Mouse (Mus musculus) forebrain, embryonic 14.5 days (tissue): ENCODE measurements around the gene Prpf4. TPM values are rescaled to one million over a fixed set of nuclear protein-coding genes. Genes with fewer than 3 reads are reported as not detected.

Source experiments
- ATAC-seq: fragments of 200-750 bp; cut with Nextera tagmentation; 2 replicates; pipeline ENCODE4 v1.8.0; 2017; ENCODE audit warnings: mild to moderate bottlenecking, moderate library complexity
- DNase-seq: peaks from one replicate; pipeline ENCODE4 v3.0.0-alpha.2; 2015; ENCODE audit warnings: low spot score
- H3K27ac ChIP-seq: fragments of 300-500 bp; sonication (generic); 2 replicates; pipeline ENCODE4 v1.5.1; 2014; ENCODE audit warnings: low read depth, mild to moderate bottlenecking, control low read depth, low read length, moderate library complexity
- H3K27me3 ChIP-seq: fragments of 300-500 bp; sonication (generic); replicated peaks from 2 replicates; pipeline ENCODE4 v1.6.1; 2014; ENCODE audit warnings: low read length, control low read depth, mixed read lengths; ENCODE audit not compliant: control insufficient read depth, insufficient read depth
- H3K36me3 ChIP-seq: fragments of 300-500 bp; sonication (generic); 2 replicates; pipeline ENCODE4 v1.6.1; 2014; ENCODE audit warnings: low read length, control low read depth; ENCODE audit not compliant: control insufficient read depth, insufficient read depth
- H3K4me1 ChIP-seq: fragments of 300-500 bp; sonication (generic); 2 replicates; pipeline ENCODE4 v1.6.1; 2014; ENCODE audit warnings: antibody characterized with exemption, low read length, control low read depth; ENCODE audit not compliant: control insufficient read depth, insufficient read depth
- H3K4me2 ChIP-seq: fragments of 300-500 bp; sonication (generic); 2 replicates; pipeline ENCODE4 v1.6.1; 2014; ENCODE audit warnings: mild to moderate bottlenecking, control low read depth, low read length
- H3K4me3 ChIP-seq: fragments of 300-500 bp; sonication (generic); 2 replicates; pipeline ENCODE4 v1.5.1; 2014; ENCODE audit warnings: low read depth, low read length, control low read depth
- H3K9ac ChIP-seq: fragments of 300-500 bp; sonication (generic); 2 replicates; pipeline ENCODE4 v1.6.1; 2014; ENCODE audit warnings: mild to moderate bottlenecking, low read length, control low read depth, moderate library complexity
- H3K9me3 ChIP-seq: fragments of 300-500 bp; sonication (generic); replicated peaks from 2 replicates; pipeline ENCODE4 v1.6.1; 2016; ENCODE audit warnings: low read length, control low read depth, mixed read lengths; ENCODE audit not compliant: control insufficient read depth
- WGBS: fragments of 180-500 bp; shearing (Covaris S2); extraction: QIAGEN DNeasy Blood & Tissue Kit; methylation state at CpG from one replicate; pipeline ENCODE4 v1.1.7; 2014; 5-methylcytosine and 5-hydroxymethylcytosine counted together
- polyA plus RNA-seq: library from polyadenylated mRNA; unstranded; fragments of >200 nt; fragmentation: Nextera tagmentation; extraction: Ambion mirVana; gene quantifications from 2 replicates; pipeline ENCODE4 v1.2.1, GENCODE M21; 2014

The Prpf4 gene
- polyA plus RNA-seq, 1 experiment from 2014 or later, result 16.4 TPM

DNA sequence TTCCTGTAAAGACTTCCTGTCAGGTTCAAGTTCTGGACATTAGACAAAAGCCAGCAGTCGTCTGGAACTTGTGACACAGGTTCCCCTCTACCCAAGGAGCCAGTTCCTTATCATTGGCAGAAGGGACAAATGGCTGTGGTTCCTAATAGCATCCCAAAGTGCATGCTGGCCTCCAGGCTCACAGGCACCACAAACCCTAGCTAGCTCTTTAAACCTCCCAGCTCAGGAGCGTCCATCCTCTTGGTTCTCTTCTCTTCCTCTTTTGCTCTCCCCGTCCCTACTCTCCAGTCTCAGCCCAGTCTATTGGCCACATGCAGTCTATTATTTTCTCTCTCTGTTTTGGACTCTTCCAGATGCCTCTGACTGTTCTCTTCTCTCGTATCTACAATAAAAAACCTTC lies 31.2 kb downstream of the Prpf4 start:
- no peak overlapping the region for H3K9ac ChIP-seq
- no peaks in the 10 kb centered on the region for H3K4me1 ChIP-seq
- H3K4me3 ChIP-seq, result no peak overlapping the region
- WGBS, result 71% methylated on average over 4 of the region's 4 CpGs
- no peaks in the 10 kb centered on the region for H3K9me3 ChIP-seq
- no peak overlapping the region for H3K27ac ChIP-seq
- H3K4me2 ChIP-seq, result no peak overlapping the region
- DNase-seq (no peak), ATAC-seq (no peak)
- no peaks in the 10 kb centered on the region for H3K36me3 ChIP-seq
- no peaks in the 10 kb centered on the region for H3K27me3 ChIP-seq

- 73% methylated on average over 4 of the region's 4 CpGs for WGBS
- no peaks in the 10 kb centered on the region for H3K4me1 ChIP-seq
- no peak overlapping the region for H3K27ac ChIP-seq
- H3K9me3 ChIP-seq, result no peaks in the 10 kb centered on the region
- no peaks in the 10 kb centered on the region for H3K27me3 ChIP-seq
- H3K9ac ChIP-seq, result no peak overlapping the region
- H3K4me2 ChIP-seq, result no peak overlapping the region
- ATAC-seq (no peak), DNase-seq (no peak)
- no peak overlapping the region for H3K4me3 ChIP-seq
- no peaks in the 10 kb centered on the region for H3K36me3 ChIP-seq
Observed at GRCm38 (mm10) chr4:62440544-62440943, 31.9 kb downstream of the Prpf4 start.

GRCm38 (mm10) chr4:62440986-62441385 lies 32.4 kb downstream of the Prpf4 start:
- Histone ChIP-seq H3K9me3 (no peaks in the 10 kb centered on the region), H3K9ac (no peak overlapping the region), H3K4me2 (no peak overlapping the region), H3K36me3 (no peaks in the 10 kb centered on the region), H3K27ac (no peak overlapping the region), H3K4me3 (no peak overlapping the region), H3K27me3 (no peaks in the 10 kb centered on the region), H3K4me1 (no peaks in the 10 kb centered on the region)
- ATAC-seq (no peak), DNase-seq (no peak)
- WGBS, result 73% methylated on average over 4 of the region's 4 CpGs

DNA sequence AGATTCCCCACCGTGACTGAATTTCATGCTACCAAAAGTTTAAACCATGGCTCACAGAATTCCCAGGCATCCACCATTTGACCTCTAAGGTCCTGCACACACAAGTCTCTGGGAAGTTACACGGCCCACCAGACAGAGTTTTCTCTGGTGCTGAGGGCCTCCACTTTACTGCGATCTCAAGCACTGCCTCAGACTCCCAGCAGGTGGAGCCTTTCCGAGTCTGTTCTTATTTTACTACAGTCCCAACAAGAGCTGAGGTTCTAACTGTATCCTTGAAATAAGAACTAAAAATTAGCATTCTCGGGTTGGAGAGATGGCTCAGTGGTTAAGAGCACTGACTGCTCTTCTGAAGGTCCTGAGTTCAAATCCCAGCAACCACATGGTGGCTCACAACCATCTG lies 46.4 kb downstream of the Prpf4 start:
- Histone ChIP-seq H3K4me3 (no peak overlapping the region), H3K9ac (no peak overlapping the region), H3K9me3 (no peaks in the 10 kb centered on the region), H3K27me3 (no peaks in the 10 kb centered on the region), H3K36me3 (peaks cover 6% of the 10 kb centered on the region; the same call in 1 of the 2 replicates), H3K4me2 (no peak overlapping the region), H3K27ac (no peak overlapping the region), H3K4me1 (no peaks in the 10 kb centered on the region)
- peak; percentile 41 for DNase-seq
- WGBS, result 70% methylated on average over 5 of the region's 5 CpGs
- ATAC-seq, result no peak

GRCm38 (mm10) chr4:62459081-62459480 lies 50.5 kb downstream of the Prpf4 start:
- ATAC-seq, result peak; percentile 71; the same call in 1 of the 2 replicates
- WGBS, result 83% methylated on average over 3 of the region's 3 CpGs

GRCm38 (mm10) chr4:62460348-62460747 lies 51.8 kb downstream of the Prpf4 start:
- H3K4me2 ChIP-seq, result no peak overlapping the region
- no peak overlapping the region for H3K9ac ChIP-seq
- no peak for DNase-seq
- H3K36me3 ChIP-seq, result peaks cover 11% of the 10 kb centered on the region; the same call in 1 of the 2 replicates
- no peak overlapping the region for H3K27ac ChIP-seq
- H3K4me3 ChIP-seq, result no peak overlapping the region
- ATAC-seq, result no peak
- WGBS, result 93% methylated on average over 8 of the region's 8 CpGs
- no peaks in the 10 kb centered on the region for H3K4me1 ChIP-seq
- no peaks in the 10 kb centered on the region for H3K27me3 ChIP-seq
- H3K9me3 ChIP-seq, result no peaks in the 10 kb centered on the region

More at GRCm38 (mm10) chr4:62459081-62459480, 50.5 kb downstream of the Prpf4 start:
- Histone ChIP-seq H3K4me2 (no peak overlapping the region), H3K27ac (no peak overlapping the region), H3K9me3 (no peaks in the 10 kb centered on the region), H3K27me3 (no peaks in the 10 kb centered on the region), H3K4me3 (no peak overlapping the region), H3K36me3 (peaks cover 11% of the 10 kb centered on the region; the same call in 1 of the 2 replicates), H3K9ac (no peak overlapping the region), H3K4me1 (no peaks in the 10 kb centered on the region)
- DNase-seq, result peak; percentile 74

- Histone ChIP-seq H3K36me3 (0 out of 2 replicates have a peak, but pooled peaks cover 5% of the 10 kb centered on the region), H3K4me2 (no peak overlapping the region), H3K9ac (no peak overlapping the region), H3K9me3 (no peaks in the 10 kb centered on the region), H3K4me3 (no peak overlapping the region), H3K4me1 (no peaks in the 10 kb centered on the region), H3K27ac (no peak overlapping the region), H3K27me3 (no peaks in the 10 kb centered on the region)
- no peak for DNase-seq
- ATAC-seq, result no peak
- WGBS, result 94% methylated on average over 2 of the region's 2 CpGs
Observed at GRCm38 (mm10) chr4:62463124-62463523, 54.5 kb downstream of the Prpf4 start.

DNA sequence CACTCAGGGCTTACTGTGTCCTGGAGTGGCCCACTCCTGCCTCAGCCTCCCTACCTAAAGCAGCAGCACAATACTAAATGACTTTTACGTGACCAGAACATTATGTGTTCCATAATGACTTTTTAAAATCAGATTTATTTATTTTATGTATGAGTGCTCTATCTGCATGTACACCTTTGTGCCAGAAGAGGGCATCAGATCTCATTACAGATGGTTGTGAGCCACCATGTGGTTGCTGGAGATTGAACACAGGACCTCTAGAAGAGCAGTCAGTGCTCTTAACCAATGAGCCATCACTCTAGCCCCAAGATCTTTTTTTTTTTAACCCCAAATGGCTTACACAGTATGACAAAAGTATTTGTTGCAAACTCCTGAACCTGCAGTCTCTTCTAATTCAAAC lies 59.6 kb downstream of the Prpf4 start:
- ATAC-seq (no peak), DNase-seq (no peak)
- Histone ChIP-seq H3K4me1 (0 out of 2 replicates have a peak, but pooled peaks cover 2% of the 10 kb centered on the region), H3K4me3 (no peak overlapping the region), H3K27ac (no peak overlapping the region), H3K9ac (no peak overlapping the region), H3K9me3 (no peaks in the 10 kb centered on the region), H3K4me2 (no peak overlapping the region), H3K36me3 (no peaks in the 10 kb centered on the region), H3K27me3 (no peaks in the 10 kb centered on the region)
- 98% methylated on average over 1 of the region's 1 CpGs for WGBS

- peak; percentile 97 for ATAC-seq
- Histone ChIP-seq H3K27ac (no peak within 1 kb of the TSS), H3K4me2 (peak within 1 kb of the TSS; percentile 64), H3K4me1 (0 out of 2 replicates have a peak, but pooled peaks cover 2% of the 10 kb centered on the region), H3K9me3 (no peaks in the 10 kb centered on the region), H3K9ac (peak within 1 kb of the TSS; percentile 68), H3K36me3 (no peaks in the 10 kb centered on the region), H3K4me3 (peak within 1 kb of the TSS; percentile 55), H3K27me3 (no peaks in the 10 kb centered on the region)
- DNase-seq, result peak; percentile 84
- under 1% methylated on average over 30 of the region's 30 CpGs for WGBS
Observed at GRCm38 (mm10) chr4:62470598-62471051, 62.0 kb downstream of the Prpf4 start, which contains the start of gene Wdr31. Wdr31 (minus strand) TSS chr4:62470896.
